Mouse (Mus musculus): ENCODE results near the gene Reep6. TPM values are rescaled to one million over a fixed set of nuclear protein-coding genes. Genes with fewer than 3 reads are reported as not detected.

The Reep6 gene
- polyA plus RNA-seq, 1 experiment from 2014 or later: 11.5 TPM

- Histone ChIP-seq H3K4me1 (peaks cover 85% of the 10 kb centered on the region), H3K27me3 (ENCODE audit: low read depth, poor library complexity, severe bottlenecking) (peaks cover 42% of the 10 kb centered on the region), H3K27ac (replicated peaks) (peak within 1 kb of the TSS; percentile 97), H3K36me3 (peaks cover 23% of the 10 kb centered on the region), H3K9me3 (replicated peaks) (no peaks in the 10 kb centered on the region), H3K4me3 (peak within 1 kb of the TSS; percentile 95)
- under 1% methylated on average over 26 of the region's 26 CpGs for WGBS
- DNase-seq (ENCODE audit: low spot score): peak; percentile 89
Observed at GRCm38 (mm10) chr10:80295618-80296425, 33.9 kb upstream of the Reep6 start, which contains the start of gene Apc2. TSS of gene Apc2 (plus strand) at chr10:80295977.

- peak overlapping the region; percentile 95 for H3K4me3 ChIP-seq
- H3K36me3 ChIP-seq: peaks cover 25% of the 10 kb centered on the region
- H3K4me1 ChIP-seq: peaks cover 93% of the 10 kb centered on the region
- H3K9me3 ChIP-seq (replicated peaks): no peaks in the 10 kb centered on the region
- DNase-seq (ENCODE audit: low spot score): no peak
- H3K27ac ChIP-seq (replicated peaks): peak overlapping the region; percentile 97
- peaks cover 52% of the 10 kb centered on the region for H3K27me3 ChIP-seq (ENCODE audit: low read depth, poor library complexity, severe bottlenecking)
- 75% methylated on average over 5 of the region's 5 CpGs for WGBS
Observed at GRCm38 (mm10) chr10:80296824-80297223, 32.9 kb upstream of the Reep6 start.

GRCm38 (mm10) chr10:80297526-80298133 lies 32.1 kb upstream of the Reep6 start:
- H3K27me3 ChIP-seq (ENCODE audit: low read depth, poor library complexity, severe bottlenecking): peaks cover 52% of the 10 kb centered on the region
- 79% methylated on average over 8 of the region's 8 CpGs for WGBS
- no peak overlapping the region; the same call in 1 of the 2 replicates for H3K4me3 ChIP-seq

GRCm38 (mm10) chr10:80298571-80299281 lies 31.0 kb upstream of the Reep6 start:
- Histone ChIP-seq H3K4me1 (peaks cover 93% of the 10 kb centered on the region), H3K4me3 (peak overlapping the region; percentile 71), H3K9me3 (replicated peaks) (no peaks in the 10 kb centered on the region), H3K27ac (replicated peaks) (peak overlapping the region; percentile 97), H3K27me3 (ENCODE audit: low read depth, poor library complexity, severe bottlenecking) (peaks cover 57% of the 10 kb centered on the region), H3K36me3 (peaks cover 32% of the 10 kb centered on the region)
- WGBS: 4% methylated on average over 26 of the region's 26 CpGs
- DNase-seq (ENCODE audit: low spot score): peak; percentile 95

More at GRCm38 (mm10) chr10:80297526-80298133, 32.1 kb upstream of the Reep6 start:
- Histone ChIP-seq H3K9me3 (replicated peaks) (no peaks in the 10 kb centered on the region), H3K4me1 (peaks cover 96% of the 10 kb centered on the region), H3K27ac (replicated peaks) (peak overlapping the region; percentile 97), H3K36me3 (peaks cover 33% of the 10 kb centered on the region)
- DNase-seq (ENCODE audit: low spot score): no peak

- WGBS: 5% methylated on average over 15 of the region's 15 CpGs
- peaks cover 87% of the 10 kb centered on the region for H3K4me1 ChIP-seq
- peaks cover 32% of the 10 kb centered on the region for H3K36me3 ChIP-seq
- H3K27ac ChIP-seq (replicated peaks): peak overlapping the region; percentile 97
- no peak for DNase-seq (ENCODE audit: low spot score)
- no peaks in the 10 kb centered on the region for H3K9me3 ChIP-seq (replicated peaks)
- peaks cover 62% of the 10 kb centered on the region for H3K27me3 ChIP-seq (ENCODE audit: low read depth, poor library complexity, severe bottlenecking)
- H3K4me3 ChIP-seq: peak overlapping the region; percentile 71
Observed at GRCm38 (mm10) chr10:80299301-80299700, 30.5 kb upstream of the Reep6 start.

GRCm38 (mm10) chr10:80299824-80300223 lies 29.9 kb upstream of the Reep6 start:
- peaks cover 68% of the 10 kb centered on the region for H3K27me3 ChIP-seq (ENCODE audit: low read depth, poor library complexity, severe bottlenecking)
- WGBS: 44% methylated on average over 10 of the region's 10 CpGs
- peak overlapping the region; percentile 97 for H3K27ac ChIP-seq (replicated peaks)
- no peaks in the 10 kb centered on the region for H3K9me3 ChIP-seq (replicated peaks)
- H3K36me3 ChIP-seq: peaks cover 32% of the 10 kb centered on the region
- peak overlapping the region; percentile 71 for H3K4me3 ChIP-seq
- DNase-seq (ENCODE audit: low spot score): no peak
- peaks cover 87% of the 10 kb centered on the region for H3K4me1 ChIP-seq

GRCm38 (mm10) chr10:80300672-80301181 lies 29.0 kb upstream of the Reep6 start:
- H3K4me1 ChIP-seq: peaks cover 81% of the 10 kb centered on the region

GRCm38 (mm10) chr10:80301256-80302081 lies 28.3 kb upstream of the Reep6 start:
- 74% methylated on average over 10 of the region's 10 CpGs for WGBS
- Histone ChIP-seq H3K36me3 (peaks cover 45% of the 10 kb centered on the region), H3K4me1 (peaks cover 73% of the 10 kb centered on the region), H3K27ac (replicated peaks) (peak overlapping the region; percentile 97), H3K27me3 (ENCODE audit: low read depth, poor library complexity, severe bottlenecking) (peaks cover 77% of the 10 kb centered on the region), H3K9me3 (replicated peaks) (no peaks in the 10 kb centered on the region), H3K4me3 (peak overlapping the region; percentile 71)
- no peak for DNase-seq (ENCODE audit: low spot score)

More at GRCm38 (mm10) chr10:80300672-80301181, 29.0 kb upstream of the Reep6 start:
- peak overlapping the region; percentile 71 for H3K4me3 ChIP-seq
- no peaks in the 10 kb centered on the region for H3K9me3 ChIP-seq (replicated peaks)
- WGBS: 7% methylated on average over 11 of the region's 11 CpGs
- H3K36me3 ChIP-seq: peaks cover 37% of the 10 kb centered on the region
- H3K27me3 ChIP-seq (ENCODE audit: low read depth, poor library complexity, severe bottlenecking): peaks cover 77% of the 10 kb centered on the region
- DNase-seq (ENCODE audit: low spot score): peak; percentile 70
- H3K27ac ChIP-seq (replicated peaks): peak overlapping the region; percentile 97

- peaks cover 68% of the 10 kb centered on the region for H3K4me1 ChIP-seq
- no peak for DNase-seq (ENCODE audit: low spot score)
- peaks cover 50% of the 10 kb centered on the region for H3K36me3 ChIP-seq
- no peaks in the 10 kb centered on the region for H3K9me3 ChIP-seq (replicated peaks)
- H3K4me3 ChIP-seq: peak overlapping the region; percentile 71
- peaks cover 73% of the 10 kb centered on the region for H3K27me3 ChIP-seq (ENCODE audit: low read depth, poor library complexity, severe bottlenecking)
- peak overlapping the region; percentile 97 for H3K27ac ChIP-seq (replicated peaks)
- 61% methylated on average over 5 of the region's 5 CpGs for WGBS
Observed at GRCm38 (mm10) chr10:80302082-80302355, 27.7 kb upstream of the Reep6 start.

GRCm38 (mm10) chr10:80302471-80302881 lies 27.3 kb upstream of the Reep6 start:
- peak overlapping the region; percentile 97 for H3K27ac ChIP-seq (replicated peaks)
- H3K4me1 ChIP-seq: peaks cover 63% of the 10 kb centered on the region
- DNase-seq (ENCODE audit: low spot score): peak; percentile 76
- no peaks in the 10 kb centered on the region for H3K9me3 ChIP-seq (replicated peaks)
- WGBS: 12% methylated on average over 9 of the region's 9 CpGs
- peak overlapping the region; percentile 71 for H3K4me3 ChIP-seq
- peaks cover 55% of the 10 kb centered on the region for H3K36me3 ChIP-seq
- peaks cover 70% of the 10 kb centered on the region for H3K27me3 ChIP-seq (ENCODE audit: low read depth, poor library complexity, severe bottlenecking)

- Histone ChIP-seq H3K4me3 (peak overlapping the region; percentile 33; the same call in 1 of the 2 replicates), H3K36me3 (peaks cover 75% of the 10 kb centered on the region), H3K4me1 (peaks cover 44% of the 10 kb centered on the region)
Observed at GRCm38 (mm10) chr10:80304458-80304857, 25.3 kb upstream of the Reep6 start.

GRCm38 (mm10) chr10:80304862-80305261 lies 24.9 kb upstream of the Reep6 start:
- Histone ChIP-seq H3K4me3 (peak overlapping the region; percentile 33; the same call in 1 of the 2 replicates), H3K36me3 (peaks cover 77% of the 10 kb centered on the region), H3K4me1 (peaks cover 40% of the 10 kb centered on the region), H3K9me3 (replicated peaks) (no peaks in the 10 kb centered on the region), H3K27me3 (ENCODE audit: low read depth, poor library complexity, severe bottlenecking) (peaks cover 51% of the 10 kb centered on the region), H3K27ac (replicated peaks) (no peak overlapping the region)
- DNase-seq (ENCODE audit: low spot score): no peak
- 20% methylated on average over 25 of the region's 25 CpGs for WGBS

More at GRCm38 (mm10) chr10:80304458-80304857, 25.3 kb upstream of the Reep6 start:
- Histone ChIP-seq H3K27me3 (ENCODE audit: low read depth, poor library complexity, severe bottlenecking) (peaks cover 55% of the 10 kb centered on the region), H3K9me3 (replicated peaks) (no peaks in the 10 kb centered on the region), H3K27ac (replicated peaks) (no peak overlapping the region)
- DNase-seq (ENCODE audit: low spot score): no peak
- WGBS: 31% methylated on average over 12 of the region's 12 CpGs

All from midbrain, embryonic 10.5 days (tissue).